Mouse (Mus musculus): ENCODE results near the gene Themis2. TPM values are rescaled to one million over a fixed set of nuclear protein-coding genes. Genes with fewer than 3 reads are reported as not detected.
"Not testable (repeated sequence)": the region's sequence is repeated elsewhere in the genome, so short reads cannot be mapped to it uniquely, and the experiment has no call there.

Themis2 gene
- polyA plus RNA-seq, 2 experiments from 2014 or later: 0.91 to 1.0 TPM

- ATAC-seq: not testable (repeated sequence)
Observed at GRCm38 (mm10) chr4:132798666-132799065, 2.5 kb upstream of the Themis2 start.

- ATAC-seq: no peak
Observed at GRCm38 (mm10) chr4:132798028-132798427, 1.8 kb upstream of the Themis2 start.

GRCm38 (mm10) chr4:132797461-132797860 lies 1.3 kb upstream of the Themis2 start:
- ATAC-seq: no peak

GRCm38 (mm10) chr4:132795171-132795570 lies 1.0 kb downstream of the Themis2 start:
- ATAC-seq: no peak

GRCm38 (mm10) chr4:132794760-132795159 lies 1.4 kb downstream of the Themis2 start:
- no peak for ATAC-seq

- ATAC-seq: no peak
Observed at GRCm38 (mm10) chr4:132794028-132794427, 2.2 kb downstream of the Themis2 start.

GRCm38 (mm10) chr4:132793322-132794004 lies 2.7 kb downstream of the Themis2 start:
- ATAC-seq: not testable (repeated sequence)

GRCm38 (mm10) chr4:132789731-132790130 lies 6.5 kb downstream of the Themis2 start:
- no peak for ATAC-seq

GRCm38 (mm10) chr4:132785228-132785627 lies 11.0 kb downstream of the Themis2 start:
- ATAC-seq: no peak

- ATAC-seq: peak; percentile 68
Observed at GRCm38 (mm10) chr4:132783732-132784131, 12.5 kb downstream of the Themis2 start.

- no peak for ATAC-seq
Observed at GRCm38 (mm10) chr4:132780288-132780687, 15.9 kb downstream of the Themis2 start.

- ATAC-seq: peak; percentile 45
Observed at GRCm38 (mm10) chr4:132778562-132779201, 17.5 kb downstream of the Themis2 start.

- ATAC-seq: no peak
Observed at GRCm38 (mm10) chr4:132776764-132777163, 19.4 kb downstream of the Themis2 start.

GRCm38 (mm10) chr4:132774905-132775304 lies 21.3 kb downstream of the Themis2 start:
- peak; percentile 19 for ATAC-seq

GRCm38 (mm10) chr4:132771776-132772175 lies 24.4 kb downstream of the Themis2 start:
- no peak for ATAC-seq

- ATAC-seq: peak; percentile 95
Observed at GRCm38 (mm10) chr4:132767914-132768876, 28.0 kb downstream of the Themis2 start, which contains the start of gene Rpa2. Rpa2 (plus strand) TSS chr4:132768332.

- ATAC-seq: not testable (repeated sequence)
Observed at GRCm38 (mm10) chr4:132763125-132763524, 33.1 kb downstream of the Themis2 start.

- ATAC-seq: no peak
Observed at GRCm38 (mm10) chr4:132762602-132763001, 33.6 kb downstream of the Themis2 start.

GRCm38 (mm10) chr4:132760296-132760695 lies 35.9 kb downstream of the Themis2 start:
- no peak for ATAC-seq

GRCm38 (mm10) chr4:132757633-132758351 lies 38.4 kb downstream of the Themis2 start:
- ATAC-seq: no peak

GRCm38 (mm10) chr4:132756974-132757373 lies 39.2 kb downstream of the Themis2 start, which contains the start of gene Smpdl3b:
Smpdl3b (minus strand) TSS chr4:132757252.
- ATAC-seq: peak; percentile 92

- no peak for ATAC-seq
Observed at GRCm38 (mm10) chr4:132752992-132753391, 43.2 kb downstream of the Themis2 start.

Data from activated CD4-positive, CD25-positive, alpha-beta regulatory T cell, adult 4 months (primary cell).